Mouse (Mus musculus) CH12.LX (cell line): ENCODE results near the gene Sp140.
"Not testable (repeated sequence)": the region's sequence is repeated elsewhere in the genome, so short reads cannot be mapped to it uniquely, and the experiment has no call there.

Experiments used
- CTCF ChIP-seq, 2 experiments: IDR thresholded peaks in 1 of 2; conservative IDR thresholded peaks in 1 of 2; 2 replicates each; pipeline ENCODE4 v1.5.1; 2011 to 2012; ENCODE audit warnings: low read depth in 2 of 2, low read length in 2 of 2, improper control_type of control experiment in 1 of 2, inconsistent platforms in 1 of 2, mild to moderate bottlenecking in 1 of 2, moderate library complexity in 1 of 2
- ETS1 ChIP-seq: conservative IDR thresholded peaks from 2 replicates; pipeline ENCODE4 v1.6.1; 2012; ENCODE audit warnings: low read depth, mild to moderate bottlenecking, inconsistent platforms, low read length, improper control_type of control experiment, moderate library complexity
- GABPA ChIP-seq: IDR thresholded peaks from 2 replicates; pipeline ENCODE4 v1.6.1; 2012; ENCODE audit warnings: low read depth, low read length, improper control_type of control experiment, inconsistent platforms; ENCODE audit not compliant: insufficient replicate concordance
- POLR2A ChIP-seq: IDR thresholded peaks from 2 replicates; pipeline ENCODE4 v1.6.1; 2011; ENCODE audit warnings: low read depth, mild to moderate bottlenecking, improper control_type of control experiment, low read length
- POLR2AphosphoS2 ChIP-seq: IDR thresholded peaks from 2 replicates; pipeline ENCODE4 v1.6.1; 2011; ENCODE audit warnings: low read depth, low read length, improper control_type of control experiment
- SIN3A ChIP-seq: IDR thresholded peaks from 2 replicates; pipeline ENCODE4 v1.6.1; 2012; ENCODE audit warnings: low read length, improper control_type of control experiment, inconsistent platforms
- TCF12 ChIP-seq: IDR thresholded peaks from 2 replicates; pipeline ENCODE4 v1.6.1; 2014; ENCODE audit warnings: low read depth, mild to moderate bottlenecking, inconsistent platforms, low read length, improper control_type of control experiment
- USF1 ChIP-seq: IDR thresholded peaks from 2 replicates; pipeline ENCODE4 v1.6.1; 2014; ENCODE audit warnings: low read depth, mild to moderate bottlenecking, inconsistent platforms, low read length, improper control_type of control experiment

DNA sequence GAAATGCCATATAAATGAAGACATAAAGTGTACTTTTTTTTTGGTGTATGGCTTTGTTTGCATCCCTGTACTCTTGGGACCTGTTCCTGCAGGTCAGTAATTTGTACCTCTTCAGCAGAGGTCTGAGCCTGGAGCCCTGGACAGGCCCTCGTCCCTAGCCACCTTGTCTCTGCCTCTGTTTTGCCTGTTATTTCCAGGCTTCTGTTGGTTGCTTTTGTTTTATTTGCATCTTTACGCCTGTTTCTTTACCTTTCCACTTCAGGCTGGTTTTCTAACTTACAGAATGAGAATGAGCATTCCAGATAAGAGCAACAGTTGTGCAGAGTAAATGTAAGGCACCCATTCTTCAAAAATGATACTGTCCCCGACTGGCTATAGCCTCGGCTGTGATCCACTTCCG is at the start of gene Sp140:
- TF ChIP-seq TCF12; CTCF (conservative IDR thresholded peaks at IDR 0.05 in 1 of 2, IDR thresholded peaks at IDR 0.05 in 1 of 2; ENCODE audit: low read depth in 2 of 2, low read length in 2 of 2); GABPA; SIN3A; POLR2A; ETS1; USF1; POLR2AphosphoS2: not testable (repeated sequence)
